Mouse (Mus musculus): ENCODE results near the gene Rad17.

DNA sequence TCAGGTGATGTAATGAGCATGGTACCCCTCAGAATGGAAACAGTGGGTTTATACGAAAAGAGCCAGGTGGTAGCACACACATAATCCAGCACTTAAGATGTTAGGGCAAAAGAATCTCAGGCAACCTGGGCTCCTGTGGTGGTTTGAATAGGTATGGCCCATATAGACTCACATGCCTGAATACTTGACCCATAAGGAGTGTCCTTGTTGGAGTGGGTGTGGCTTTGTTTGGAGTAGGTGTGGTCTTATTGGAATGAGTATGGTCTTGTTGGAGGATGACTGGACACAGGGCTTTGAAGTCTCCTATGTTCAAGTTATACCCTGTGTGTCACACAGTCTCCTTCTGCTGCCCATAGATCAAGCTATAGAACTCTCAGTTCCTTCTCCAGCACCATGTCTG is 82.5 kb downstream of the Rad17 start:
- no peak for TF ChIP-seq CTCF (IDR thresholded peaks at IDR 0.05; ENCODE audit: control insufficient read depth, insufficient read depth, low read length)
- no peak for TF ChIP-seq POLR2A (IDR thresholded peaks at IDR 0.05; ENCODE audit: borderline replicate concordance, control insufficient read depth, low read depth, low read length)

Data from bone marrow, adult 2 months (tissue).